Mouse (Mus musculus) stomach, postnatal 0 days (tissue): ENCODE measurements around the gene Mthfd1. TPM values are rescaled to one million over a fixed set of nuclear protein-coding genes. Genes with fewer than 3 reads are reported as not detected.

Experiments
- ATAC-seq: fragments of 200-750 bp; cut with Nextera tagmentation; 2 replicates; pipeline ENCODE4 v1.8.0; 2017; ENCODE audit not compliant: low FRiP score, low TSS enrichment
- DNase-seq: peaks from one replicate; pipeline ENCODE4 v3.0.0-alpha.2; 2016; ENCODE audit warnings: low spot score
- H3K27ac ChIP-seq: fragments of 300-500 bp; sonication (generic); replicated peaks from 2 replicates; pipeline ENCODE4 v1.5.1; 2014; ENCODE audit warnings: mild to moderate bottlenecking, control low read depth
- H3K27me3 ChIP-seq: fragments of 300-500 bp; sonication (generic); 2 replicates; pipeline ENCODE4 v1.6.1; 2014; ENCODE audit warnings: low read length; ENCODE audit not compliant: control insufficient read depth, insufficient read depth
- H3K36me3 ChIP-seq: fragments of 300-500 bp; sonication (generic); 2 replicates; pipeline ENCODE4 v1.6.1; 2014; ENCODE audit warnings: low read length, mixed read lengths; ENCODE audit not compliant: control insufficient read depth, insufficient read depth
- H3K4me1 ChIP-seq: fragments of 300-500 bp; sonication (generic); replicated peaks from 2 replicates; pipeline ENCODE4 v1.6.1; 2014; ENCODE audit warnings: antibody characterized with exemption; ENCODE audit not compliant: control insufficient read depth, insufficient read depth
- H3K4me2 ChIP-seq: fragments of 300-500 bp; sonication (generic); replicated peaks from 2 replicates; pipeline ENCODE4 v1.6.1; 2014; ENCODE audit warnings: low read depth, mild to moderate bottlenecking, control low read depth, moderate library complexity
- H3K4me3 ChIP-seq: fragments of 300-500 bp; sonication (generic); 2 replicates; pipeline ENCODE4 v1.5.1; 2014; ENCODE audit warnings: low read depth, low read length, control low read depth
- H3K9ac ChIP-seq: fragments of 300-500 bp; sonication (generic); 2 replicates; pipeline ENCODE4 v1.6.1; 2014; ENCODE audit warnings: mild to moderate bottlenecking, low read length, control low read depth, mixed read lengths
- H3K9me3 ChIP-seq: fragments of 300-500 bp; sonication (generic); 2 replicates; pipeline ENCODE4 v1.6.1; 2016; ENCODE audit warnings: low read length; ENCODE audit not compliant: control insufficient read depth
- CTCF ChIP-seq: IDR thresholded peaks from 2 replicates; pipeline ENCODE4 v1.5.1; 2016; ENCODE audit warnings: antibody characterized with exemption, low read depth, mild to moderate bottlenecking, moderate library complexity
- EP300 ChIP-seq: optimal IDR thresholded peaks from 2 replicates; pipeline ENCODE3; 2016; ENCODE audit warnings: antibody characterized with exemption
- WGBS: fragments of 180-500 bp; shearing (Covaris S2); extraction: QIAGEN DNeasy Blood & Tissue Kit; methylation state at CpG from one replicate; pipeline ENCODE4 v1.1.7; 2014; 5-methylcytosine and 5-hydroxymethylcytosine counted together
- polyA plus RNA-seq: library from polyadenylated mRNA; unstranded; fragments of >200 nt; fragmentation: Nextera tagmentation; extraction: Ambion mirVana; gene quantifications from 2 replicates; pipeline ENCODE4 v1.2.1, GENCODE M21; 2015

Mthfd1 gene
- polyA plus RNA-seq, 1 experiment from 2014 or later, result 28.9 TPM

DNA sequence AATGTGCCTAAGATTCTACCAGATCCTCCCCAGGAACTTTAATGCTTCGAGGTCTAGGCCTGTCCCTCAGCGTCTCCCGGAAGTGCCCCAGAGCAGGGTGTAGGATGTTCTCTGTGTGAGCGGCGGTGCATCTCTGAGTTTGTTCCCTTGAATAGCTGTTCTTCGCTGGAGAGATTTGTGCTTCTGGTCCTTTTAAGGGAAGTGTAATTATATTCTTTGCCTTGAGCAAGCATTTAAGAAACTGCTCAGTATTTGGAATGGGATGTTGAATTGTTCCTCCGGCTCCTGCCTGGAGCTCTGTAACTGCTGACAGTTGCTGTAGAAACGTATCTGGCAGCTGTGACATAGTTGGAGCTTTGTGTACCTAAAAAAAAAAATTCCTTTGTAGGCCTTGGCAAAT is 32.9 kb downstream of the Mthfd1 start:
- Histone ChIP-seq H3K4me2 (no peak overlapping the region), H3K27ac (no peak overlapping the region), H3K27me3 (no peaks in the 10 kb centered on the region), H3K4me1 (no peaks in the 10 kb centered on the region), H3K36me3 (no peaks in the 10 kb centered on the region; the same call in none of the 2 replicates), H3K4me3 (no peak overlapping the region), H3K9ac (no peak overlapping the region), H3K9me3 (no peaks in the 10 kb centered on the region)
- WGBS, result 58% methylated on average over 8 of the region's 8 CpGs
- TF ChIP-seq EP300 (no peak), CTCF (no peak)
- ATAC-seq (no peak), DNase-seq (no peak)

DNA sequence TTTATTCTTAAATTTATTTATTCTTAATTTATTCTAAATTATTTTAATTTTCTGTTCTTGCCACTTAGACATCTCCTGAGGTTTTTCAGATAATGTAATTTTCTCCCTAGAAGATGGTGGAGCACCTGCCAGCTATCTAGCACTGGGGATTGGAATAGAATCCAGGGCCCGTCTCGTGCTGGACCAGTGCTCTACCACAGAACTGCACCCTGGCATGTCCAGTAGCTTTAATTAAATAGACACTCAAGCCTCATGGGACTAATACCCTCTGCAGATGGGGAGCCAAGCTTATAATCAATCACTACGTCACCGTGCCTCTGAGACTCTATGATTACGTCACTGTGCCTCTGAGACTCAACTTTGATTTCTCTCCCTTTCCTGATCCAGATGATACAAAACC is 33.4 kb downstream of the Mthfd1 start:
- no peak for TF ChIP-seq CTCF
- TF ChIP-seq EP300, result no peak

GRCm38 (mm10) chr12:76289428-76289827 is 34.3 kb downstream of the Mthfd1 start:
- Histone ChIP-seq H3K4me1 (no peaks in the 10 kb centered on the region), H3K4me2 (no peak overlapping the region), H3K27me3 (no peaks in the 10 kb centered on the region), H3K36me3 (no peaks in the 10 kb centered on the region; the same call in none of the 2 replicates), H3K27ac (no peak overlapping the region), H3K4me3 (no peak overlapping the region), H3K9ac (no peak overlapping the region), H3K9me3 (no peaks in the 10 kb centered on the region)
- DNase-seq, result no peak
- no peak for ATAC-seq
- 91% methylated on average over 12 of the region's 12 CpGs for WGBS
- TF ChIP-seq EP300, result no peak
- no peak for TF ChIP-seq CTCF

More for the DNA sequence above, 33.4 kb downstream of the Mthfd1 start:
- WGBS, result 74% methylated on average over 5 of the region's 5 CpGs
- ATAC-seq, result no peak
- Histone ChIP-seq H3K4me2 (no peak overlapping the region), H3K27me3 (no peaks in the 10 kb centered on the region), H3K9me3 (no peaks in the 10 kb centered on the region), H3K4me1 (no peaks in the 10 kb centered on the region), H3K4me3 (no peak overlapping the region), H3K27ac (no peak overlapping the region), H3K9ac (no peak overlapping the region), H3K36me3 (no peaks in the 10 kb centered on the region; the same call in none of the 2 replicates)
- DNase-seq, result no peak

- DNase-seq, result no peak
- 90% methylated on average over 2 of the region's 2 CpGs for WGBS
- no peak overlapping the region for H3K4me3 ChIP-seq
- no peak overlapping the region for H3K4me2 ChIP-seq
- TF ChIP-seq EP300 (no peak), CTCF (peak; percentile 57)
- H3K9ac ChIP-seq, result no peak overlapping the region
- H3K27ac ChIP-seq, result no peak overlapping the region
- no peaks in the 10 kb centered on the region for H3K9me3 ChIP-seq
- no peak for ATAC-seq
- H3K27me3 ChIP-seq, result no peaks in the 10 kb centered on the region
- no peaks in the 10 kb centered on the region; the same call in none of the 2 replicates for H3K36me3 ChIP-seq
- H3K4me1 ChIP-seq, result no peaks in the 10 kb centered on the region
These were observed 35.2 kb downstream of the Mthfd1 start for GRCm38 (mm10) chr12:76290271-76290670.

GRCm38 (mm10) chr12:76293192-76293591 is 38.1 kb downstream of the Mthfd1 start:
- Histone ChIP-seq H3K4me1 (no peaks in the 10 kb centered on the region), H3K27ac (no peak overlapping the region), H3K9me3 (no peaks in the 10 kb centered on the region), H3K36me3 (no peaks in the 10 kb centered on the region; the same call in none of the 2 replicates), H3K9ac (no peak overlapping the region), H3K4me2 (no peak overlapping the region), H3K4me3 (no peak overlapping the region), H3K27me3 (no peaks in the 10 kb centered on the region)
- DNase-seq, result peak; percentile 78
- TF ChIP-seq CTCF (peak; percentile 87), EP300 (no peak)
- WGBS, result 40% methylated on average over 7 of the region's 7 CpGs
- peak; percentile 59; the same call in 1 of the 2 replicates for ATAC-seq

DNA sequence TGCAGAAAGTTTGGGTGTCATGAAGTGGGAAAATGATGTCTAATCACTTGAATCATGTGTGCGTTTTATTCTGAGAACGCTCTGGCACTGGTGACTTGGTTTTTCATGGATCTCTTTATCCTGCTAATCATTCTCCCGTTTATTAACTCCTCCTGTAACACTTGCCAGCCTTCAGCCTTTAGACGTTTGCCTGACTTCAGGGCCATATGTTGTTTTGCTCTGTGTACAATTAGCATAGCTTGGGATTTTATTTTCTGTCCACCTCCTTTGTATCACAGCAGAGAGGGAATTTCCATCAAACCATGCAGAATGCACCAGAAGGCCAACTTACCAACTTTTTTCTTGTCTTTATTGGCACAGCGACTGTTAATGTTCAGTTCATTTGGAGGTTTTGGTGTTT is 42.7 kb downstream of the Mthfd1 start:
- no peak for DNase-seq
- Histone ChIP-seq H3K27me3 (no peaks in the 10 kb centered on the region), H3K4me3 (no peak overlapping the region), H3K27ac (no peak overlapping the region), H3K36me3 (no peaks in the 10 kb centered on the region), H3K9me3 (no peaks in the 10 kb centered on the region), H3K4me1 (no peaks in the 10 kb centered on the region), H3K4me2 (no peak overlapping the region), H3K9ac (no peak overlapping the region)
- TF ChIP-seq CTCF (no peak), EP300 (no peak)
- 90% methylated on average over 5 of the region's 5 CpGs for WGBS
- no peak for ATAC-seq
